Mouse (Mus musculus) urinary bladder, postnatal 14 days (tissue): ENCODE measurements at regions not wholly inside any gene's neighbourhood (a gene's known extent, or its start where the extent isn't known, plus 50 kb on each side); places are given as distances from the start of the nearest gene placed in this dataset.

Experiments
- DNase-seq: peaks from one replicate; pipeline ENCODE4 v3.0.0; 2021; ENCODE audit warnings: low spot score

DNA sequence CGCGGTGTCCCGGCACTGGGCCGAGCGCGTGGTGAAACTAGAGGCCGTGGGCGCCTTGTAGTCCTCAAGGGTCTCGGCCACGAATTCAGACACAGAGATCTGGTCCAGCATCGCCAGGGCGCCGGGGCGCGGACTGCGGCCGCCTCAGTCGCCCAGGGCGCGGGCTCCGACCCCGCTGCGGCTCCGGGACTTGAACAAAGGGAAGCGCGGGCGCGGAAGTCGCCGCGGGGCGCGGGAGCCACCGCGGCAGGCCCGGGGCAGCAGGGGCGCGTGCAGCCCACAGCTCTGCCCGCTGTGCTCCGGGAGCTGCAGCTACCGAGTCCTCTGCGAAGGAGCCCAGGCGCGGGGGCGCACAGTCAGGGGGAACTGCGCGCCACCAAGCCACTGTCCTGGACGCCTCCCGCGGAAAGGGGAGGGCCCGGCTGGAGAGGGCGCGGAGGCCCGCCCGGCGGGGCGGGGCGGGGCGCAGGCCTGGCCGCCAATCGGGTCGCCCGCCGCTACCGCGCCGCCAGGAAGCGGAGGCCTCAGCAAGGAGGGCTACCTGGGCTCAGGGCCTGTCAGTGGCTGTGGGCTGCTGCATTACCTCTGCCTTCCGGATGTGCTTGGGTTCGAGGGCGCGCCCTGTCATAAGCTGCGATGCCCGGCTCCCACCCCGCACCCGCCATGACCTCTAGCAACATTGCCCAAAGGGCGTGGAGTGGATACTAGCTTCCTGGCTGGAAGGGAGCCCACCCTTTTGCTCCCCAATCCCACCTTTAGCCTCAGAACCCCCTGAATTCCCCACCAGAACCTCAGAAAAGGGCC, 155.2 kb upstream of the 9030624G23Rik start:
- DNase-seq: peak; percentile 6
